Mouse (Mus musculus): ENCODE results near the gene Iars2. TPM values are rescaled to one million over a fixed set of nuclear protein-coding genes. Genes with fewer than 3 reads are reported as not detected.

Gene Iars2
- polyA plus RNA-seq, 1 experiment from 2014 or later: 36.4 TPM

MicroRNAs encoded within 50 kb of the gene (microRNA counts, 519-probe panel; counts per million panel counts)
- 3,656 counts per million, percentile 84 among the panel's probes with 10 or more counts for microRNA mmu-miR-194
- microRNA mmu-miR-664: 1,482 counts per million, percentile 16 among the panel's probes with 10 or more counts

Small RNA genes within 50 kb of the gene (microRNA-seq; reads per million reads assigned to microRNA genes)
- gene Mir194-1 (287 reads per million, percentile 67 among the genes with 10 or more reads in this experiment), gene Mir215 (2,350 reads per million, percentile 85 among the genes with 10 or more reads in this experiment), gene Mir664 (12.1 reads per million, percentile 33 among the genes with 10 or more reads in this experiment)

Other genes with a start within 250 kb of the Iars2 start
- 24.0 and 24.9 TPM in 2 replicates for gene Rab3gap2, start 125.3 kb downstream of the Iars2 start, polyA plus RNA-seq (2015; fragmentation: Nextera tagmentation; extraction: Ambion mirVana)
- 75.9 and 81.3 TPM in 2 replicates for gene Bpnt1, start 2.8 kb upstream of the Iars2 start, polyA plus RNA-seq (2015; fragmentation: Nextera tagmentation; extraction: Ambion mirVana)
- 124 and 128 TPM in 2 replicates for gene Eprs, start 33.6 kb upstream of the Iars2 start, polyA plus RNA-seq (2015; fragmentation: Nextera tagmentation; extraction: Ambion mirVana)
- gene Slc30a10, start 125.5 kb upstream of the Iars2 start, polyA plus RNA-seq (2015; fragmentation: Nextera tagmentation; extraction: Ambion mirVana): 1.3 and 1.4 TPM in 2 replicates

Data from stomach, embryonic 16.5 days (tissue).